Mouse (Mus musculus) thymus, adult 2 months (tissue): ENCODE results near the gene Cnr2.

Experiments
- CTCF ChIP-seq: fragments of 200-500 bp; IDR thresholded peaks from 2 replicates; pipeline ENCODE4 v1.5.1; 2012; ENCODE audit warnings: mild to moderate bottlenecking, control low read depth, low read length, moderate library complexity, borderline replicate concordance; ENCODE audit not compliant: control insufficient read depth, poor library complexity, insufficient read depth; ENCODE audit errors: extremely low read depth
- POLR2A ChIP-seq: fragments of 200-500 bp; IDR thresholded peaks from 2 replicates; pipeline ENCODE4 v1.6.1; 2012; ENCODE audit warnings: mild to moderate bottlenecking, low read length, control low read depth, moderate library complexity; ENCODE audit not compliant: control insufficient read depth, poor library complexity, insufficient read depth; ENCODE audit errors: extremely low read depth

DNA sequence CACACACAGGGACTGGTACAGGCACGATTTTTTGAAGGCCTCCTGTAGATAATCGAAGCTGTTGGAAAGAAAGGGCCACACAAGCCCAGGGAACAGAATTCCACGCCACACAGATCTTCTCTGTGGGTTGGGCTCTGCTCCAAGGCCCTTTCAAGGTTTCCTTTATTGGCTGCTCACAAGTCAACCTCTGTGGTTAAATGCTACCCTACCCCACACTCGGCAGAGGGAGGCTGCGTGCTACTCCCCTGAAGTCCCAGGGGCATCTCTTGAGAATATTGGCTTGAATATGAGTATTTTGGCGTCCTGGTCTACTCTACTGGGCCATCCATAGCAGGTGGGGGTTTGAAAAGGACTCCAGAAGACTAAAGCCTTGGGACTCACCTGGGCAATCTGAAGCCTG, 963 bp downstream of the Cnr2 start:
- TF ChIP-seq POLR2A = no peak
- TF ChIP-seq CTCF = no peak
